Mouse (Mus musculus) myocyte (in vitro differentiated cells): ENCODE results near the gene Psrc1.

Source experiments
- E2F4 ChIP-seq: IDR thresholded peaks from one replicate; pipeline ENCODE4 v1.6.1; 2011; ENCODE audit warnings: mild to moderate bottlenecking, control low read depth, moderate library complexity; ENCODE audit not compliant: insufficient read depth
- MAX ChIP-seq: IDR thresholded peaks from one replicate; pipeline ENCODE4 v1.6.1; 2011; ENCODE audit warnings: low read depth, mild to moderate bottlenecking, control low read depth
- POLR2A ChIP-seq: IDR thresholded peaks from one replicate; pipeline ENCODE4 v1.6.1; 2011; ENCODE audit warnings: low read depth, mild to moderate bottlenecking, control low read depth, moderate library complexity; ENCODE audit not compliant: insufficient read length
- TCF12 ChIP-seq: IDR thresholded peaks from one replicate; pipeline ENCODE4 v1.6.1; 2011; ENCODE audit warnings: mild to moderate bottlenecking, control low read depth; ENCODE audit not compliant: poor library complexity, insufficient read depth, severe bottlenecking
- USF1 ChIP-seq: IDR thresholded peaks from one replicate; pipeline ENCODE4 v1.6.1; 2011; ENCODE audit warnings: low read depth, mild to moderate bottlenecking, control low read depth, moderate library complexity

DNA sequence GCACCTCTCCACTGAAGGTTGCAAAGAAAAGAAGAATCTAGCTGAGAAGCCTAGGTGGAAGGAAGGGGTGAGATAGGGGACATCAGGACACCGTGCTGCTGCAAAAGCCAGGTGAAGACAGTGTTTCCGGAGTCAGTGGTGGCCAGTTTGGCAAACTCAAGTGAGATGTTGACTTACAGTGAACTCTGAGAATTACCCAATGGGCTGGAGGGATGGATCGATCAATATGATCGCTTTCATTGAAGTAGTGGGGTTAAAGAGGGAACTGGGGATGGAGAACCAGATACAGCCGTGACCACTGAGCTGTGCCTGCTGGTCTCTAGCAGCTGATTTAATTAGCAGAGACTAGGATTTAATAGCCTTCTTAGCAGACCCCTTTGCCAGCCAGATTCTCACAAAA, 46.8 kb upstream of the Psrc1 start:
- TF ChIP-seq USF1 (no peak), POLR2A (no peak), MAX (no peak), TCF12 (no peak), E2F4 (no peak)
